Mouse (Mus musculus) frontal cortex, postnatal 14 days (tissue): Measurements from ENCODE around the gene Nxph4.
A peak's percentile ranks its signal among the peaks of the same experiment; 100 is the strongest.

ENCODE experiments used
- DNase-seq, 2 experiments: peaks; one replicate each; pipeline ENCODE4 v3.0.0; 2022; ENCODE audit warnings: low spot score in 2 of 2

The Nxph4 gene

DNA sequence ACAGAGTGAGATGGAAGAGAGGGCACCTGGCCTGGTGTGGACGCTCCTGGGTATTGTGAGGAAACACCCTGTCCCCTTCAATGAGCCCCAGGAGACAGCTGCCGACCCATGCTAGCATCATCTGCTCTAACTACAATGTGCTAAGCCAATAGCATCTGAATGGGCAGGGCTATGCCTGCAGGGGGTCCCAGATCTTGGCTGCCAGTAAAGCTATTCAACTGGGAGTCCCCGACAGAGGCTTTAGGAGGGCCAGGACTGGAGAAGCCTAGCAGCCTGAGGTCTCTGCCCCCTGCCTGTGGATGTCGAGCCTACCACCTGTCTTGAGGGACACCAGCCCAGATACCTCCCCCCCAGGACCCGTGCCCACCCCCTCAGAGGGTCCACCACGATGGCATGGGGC is 8.4 kb upstream of the Nxph4 start:
- no peak for DNase-seq

DNA sequence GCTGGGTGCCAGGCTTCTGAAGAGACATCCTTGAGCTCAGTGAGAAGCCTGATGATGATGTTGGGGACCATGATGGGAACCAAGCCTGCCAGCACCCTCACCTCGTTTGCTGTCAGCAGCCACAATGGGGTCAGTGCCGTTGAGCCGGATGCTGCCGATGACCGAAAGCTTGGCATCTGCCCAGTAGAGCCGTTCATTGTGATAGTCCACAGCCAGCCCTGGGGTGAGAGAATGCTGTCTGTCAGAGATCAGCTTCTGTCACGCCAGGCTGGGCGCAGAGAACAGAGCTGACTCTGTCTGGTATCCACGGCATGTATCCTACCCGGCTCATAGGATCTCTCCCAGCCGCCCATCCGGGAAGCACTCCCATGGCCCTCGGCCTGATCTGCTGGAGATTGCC is 7.7 kb upstream of the Nxph4 start:
- no peak for DNase-seq

GRCm38 (mm10) chr10:127541510-127541909 is 7.2 kb upstream of the Nxph4 start:
- DNase-seq, result no peak

DNA sequence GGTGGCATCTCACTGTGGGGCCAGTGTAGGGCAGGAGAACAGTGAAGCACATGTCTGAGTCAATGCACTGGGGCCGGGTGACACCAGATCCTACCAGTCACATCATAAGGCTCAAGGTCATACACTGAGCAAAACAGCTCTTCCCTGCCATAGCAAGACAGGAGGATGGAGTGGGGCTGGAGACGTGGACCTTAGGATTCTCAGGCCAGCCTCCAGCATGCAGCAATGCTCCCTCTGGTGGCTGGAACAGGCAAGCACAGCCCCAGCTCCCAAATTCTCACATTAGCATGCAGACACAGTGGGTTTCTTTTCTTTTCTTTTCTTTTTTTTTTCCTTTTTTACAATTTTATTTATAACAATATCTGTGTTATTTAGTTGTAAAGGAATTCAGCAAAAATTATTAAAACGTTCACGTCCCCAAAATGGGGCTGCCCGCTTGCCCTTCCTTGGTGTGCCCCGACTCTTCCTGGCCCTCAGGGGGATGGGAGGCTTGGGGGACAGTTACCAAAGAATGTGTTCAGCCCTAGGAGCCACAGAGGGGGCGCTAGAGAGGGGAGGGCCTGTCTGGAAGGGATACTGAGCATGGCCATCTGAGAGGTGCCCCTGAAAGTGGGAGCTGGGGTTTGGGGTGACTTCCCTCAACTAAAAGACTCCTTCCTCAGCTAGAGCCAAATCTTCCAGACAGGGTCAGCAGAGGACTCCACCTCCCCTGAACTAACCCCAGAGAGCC is 3.7 kb upstream of the Nxph4 start:
- DNase-seq, result peak; percentile 69 to 80

- no peak for DNase-seq
Observed at GRCm38 (mm10) chr10:127536586-127537314, 2.4 kb upstream of the Nxph4 start.

- no peak for DNase-seq
Observed at GRCm38 (mm10) chr10:127534929-127535384, 598 bp upstream of the Nxph4 start.

DNA sequence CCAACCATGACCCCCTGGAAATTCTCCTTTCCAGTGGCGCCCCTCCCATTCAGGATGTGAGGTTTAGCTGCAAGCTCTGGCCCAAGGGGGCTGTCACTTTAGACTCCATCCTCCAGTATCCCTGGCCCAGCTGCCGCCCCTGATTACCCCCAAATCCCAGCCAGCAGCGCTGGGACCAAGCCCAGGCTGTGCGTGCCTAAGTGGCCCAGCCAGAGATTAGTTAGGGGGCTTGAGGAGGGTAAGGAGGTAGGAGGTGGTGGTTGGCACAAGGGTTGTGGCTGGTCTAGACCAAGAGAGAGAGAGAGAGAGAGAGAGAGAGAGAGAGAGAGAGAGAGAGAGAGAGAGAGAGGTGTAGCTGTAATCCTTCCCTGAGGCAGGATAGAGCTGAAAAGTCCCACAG is 2.8 kb downstream of the Nxph4 start:
- no peak for DNase-seq

DNA sequence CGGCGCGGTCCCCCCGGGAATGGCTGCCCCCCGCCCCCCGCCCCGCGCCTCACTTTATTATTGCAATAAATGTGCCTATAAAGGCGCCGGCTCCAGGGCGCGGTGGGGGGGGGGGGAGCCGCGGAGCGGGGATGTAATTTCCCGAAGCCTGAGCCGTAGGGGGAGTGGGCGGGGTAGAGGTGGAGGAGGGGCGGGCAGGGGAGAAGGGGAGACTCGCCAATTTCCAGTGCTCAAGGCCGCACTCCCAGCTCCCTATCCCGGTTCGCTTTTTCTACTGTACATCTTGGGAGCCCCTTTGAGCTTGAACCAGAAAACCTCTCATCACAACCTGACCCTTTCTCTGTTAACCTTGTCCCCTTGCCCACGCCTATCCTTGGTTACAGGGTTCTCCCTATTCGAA is 3.4 kb downstream of the Nxph4 start:
- no peak for DNase-seq

- DNase-seq, result no peak
Observed at GRCm38 (mm10) chr10:127527481-127527880, 6.9 kb downstream of the Nxph4 start.

GRCm38 (mm10) chr10:127526681-127527080 is 7.7 kb downstream of the Nxph4 start:
- no peak for DNase-seq

- no peak for DNase-seq
Observed at GRCm38 (mm10) chr10:127526048-127526447, 8.3 kb downstream of the Nxph4 start.

GRCm38 (mm10) chr10:127524646-127525255 is 9.6 kb downstream of the Nxph4 start:
- no peak for DNase-seq

- peak; percentile 73 to 81 for DNase-seq
Observed at GRCm38 (mm10) chr10:127522088-127522581, 12.2 kb downstream of the Nxph4 start, which contains the start of gene Shmt2. TSS of gene Shmt2 (minus strand) at chr10:127522444.

DNA sequence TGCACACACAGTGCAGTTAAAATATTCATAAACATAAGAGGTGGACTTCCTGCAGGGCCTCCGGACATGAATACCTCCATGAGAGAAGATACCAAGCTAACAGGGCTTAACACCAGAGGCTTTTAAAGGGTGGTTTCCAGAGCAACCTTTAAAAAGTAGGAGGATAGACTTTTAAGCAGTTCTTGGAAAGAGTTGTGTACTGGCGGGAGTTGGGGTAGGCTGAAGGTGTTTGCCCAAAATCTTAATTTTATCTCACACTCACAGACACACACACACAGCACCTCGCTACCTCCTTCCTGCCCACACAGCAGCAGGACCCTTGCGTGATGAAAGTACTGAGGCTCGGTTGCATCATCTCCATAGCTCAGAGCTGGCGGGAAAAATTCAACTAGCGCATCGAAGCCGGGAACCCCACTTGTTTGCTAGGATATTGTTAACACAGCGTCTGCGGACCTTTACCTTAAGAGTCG is 12.7 kb downstream of the Nxph4 start:
- no peak for DNase-seq

- no peak for DNase-seq
Observed at GRCm38 (mm10) chr10:127520714-127521357, 13.5 kb downstream of the Nxph4 start.

DNA sequence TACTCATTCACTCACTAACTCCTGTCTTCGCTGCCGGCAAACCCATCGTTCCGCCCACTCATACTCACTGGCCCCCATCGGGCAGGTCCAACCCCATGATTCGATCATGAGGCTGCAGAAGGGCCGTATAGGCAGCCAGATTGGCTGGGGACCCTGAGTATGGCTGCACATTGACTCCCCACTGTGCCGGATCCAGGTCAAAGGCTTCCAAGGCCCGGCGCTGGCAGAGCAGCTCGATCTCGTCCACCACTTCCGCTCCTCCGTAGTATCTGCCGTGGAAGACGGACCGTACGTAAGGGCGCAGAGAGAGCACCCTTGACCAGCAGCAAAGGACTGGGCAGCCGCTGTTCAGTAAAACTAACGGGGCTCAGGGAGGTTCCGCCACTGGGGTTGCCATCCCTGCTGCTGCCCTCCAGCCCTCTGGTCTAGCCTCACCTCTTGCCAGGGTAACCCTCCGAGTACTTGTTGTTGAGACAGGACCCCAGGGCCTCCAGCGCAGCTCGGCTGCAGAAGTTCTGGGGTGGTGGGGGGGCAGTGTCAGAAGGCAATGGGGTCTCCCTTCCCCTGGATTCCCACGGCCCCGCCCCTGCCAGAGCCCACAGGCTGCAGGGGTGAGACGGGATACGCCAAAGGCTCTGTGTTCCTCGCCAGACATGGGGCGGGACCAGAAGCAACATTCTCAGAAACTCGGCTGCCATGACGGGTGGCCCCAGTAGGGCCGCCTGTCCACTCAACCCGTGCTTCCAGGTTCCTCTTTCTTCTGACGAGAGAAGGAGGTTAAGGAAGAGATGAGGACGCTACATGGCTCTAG is 14.3 kb downstream of the Nxph4 start:
- DNase-seq, result no peak

GRCm38 (mm10) chr10:127519041-127519701 is 15.2 kb downstream of the Nxph4 start:
- DNase-seq, result no peak

DNA sequence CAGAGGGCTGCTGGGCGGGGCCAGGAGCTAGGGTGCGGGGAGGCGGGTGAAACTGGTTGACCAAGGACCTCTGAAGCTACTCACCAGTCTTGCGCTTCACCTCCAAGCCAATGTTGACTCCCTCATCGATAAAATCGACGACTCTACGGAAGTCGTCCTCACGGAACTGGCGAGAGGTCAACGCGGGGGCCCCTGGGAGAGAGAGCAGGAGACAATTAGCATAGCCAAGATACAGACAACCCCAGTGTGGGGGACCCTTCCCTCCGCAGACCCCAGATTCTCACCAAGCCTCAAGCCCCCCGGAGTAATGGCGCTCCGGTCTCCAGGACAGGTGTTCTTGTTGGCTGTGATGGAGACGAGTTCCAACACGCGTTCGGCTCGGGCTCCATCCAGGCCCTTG is 16.4 kb downstream of the Nxph4 start:
- DNase-seq, result no peak

DNA sequence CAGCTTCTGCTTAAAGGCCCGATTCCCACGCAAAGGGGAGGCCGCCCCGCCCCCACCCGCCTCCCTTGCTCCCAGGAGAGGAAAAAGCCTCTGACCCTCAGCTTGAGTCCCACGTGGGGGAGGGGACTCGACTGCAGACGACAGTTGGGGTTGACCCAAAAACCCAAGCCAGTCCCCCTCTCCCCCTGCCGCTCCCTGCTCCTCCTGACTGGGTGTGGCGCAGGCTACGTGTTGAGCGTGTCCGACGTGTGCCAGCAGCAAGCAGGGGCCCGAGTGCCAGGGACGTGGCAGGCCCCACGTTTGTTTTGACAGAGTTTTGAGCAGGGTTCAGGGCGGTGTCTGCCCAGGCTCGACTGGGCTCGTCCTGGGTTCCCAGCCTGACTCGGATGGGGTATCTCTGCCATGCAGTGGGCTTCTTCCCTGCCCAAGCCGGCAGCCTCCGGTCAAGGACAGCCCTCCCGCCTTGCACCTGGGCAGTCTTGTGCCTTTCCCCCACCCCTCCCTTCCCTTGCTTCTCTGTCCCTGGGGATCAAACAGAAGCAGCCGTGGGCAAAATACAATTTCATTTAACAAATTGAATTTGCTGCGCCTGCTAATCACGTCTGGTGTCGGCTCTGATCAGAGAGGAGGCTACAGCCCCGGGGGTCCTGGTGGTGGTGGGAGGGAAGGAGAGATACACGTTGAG is 17.6 kb downstream of the Nxph4 start:
- no peak for DNase-seq

- no peak for DNase-seq
Observed at GRCm38 (mm10) chr10:127515983-127516459, 18.3 kb downstream of the Nxph4 start.
